Mouse (Mus musculus): Measurements from ENCODE around the gene Fcrl6.

- TF ChIP-seq POLR2A (IDR thresholded peaks at IDR 0.05; ENCODE audit: extremely low read depth, insufficient read depth, low read length), result no peak
- TF ChIP-seq CTCF (IDR thresholded peaks at IDR 0.05; ENCODE audit: low read depth, low read length), result no peak
Observed at GRCm38 (mm10) chr1:172615412-172615811, 13.1 kb upstream of the Fcrl6 start.
